Mouse (Mus musculus) MEL (cell line): ENCODE results near the gene Uba3. TPM values are rescaled to one million over a fixed set of nuclear protein-coding genes. Genes with fewer than 3 reads are reported as not detected.

ENCODE experiments used
- DNase-seq: peaks from one replicate; pipeline ENCODE4 v3.0.0; 2011; ENCODE audit warnings: low read depth, low spot score
- H3K27ac ChIP-seq: 2 replicates; pipeline ENCODE4 v1.5.1; 2012; ENCODE audit warnings: low read depth, mild to moderate bottlenecking, control low read depth, low read length, moderate library complexity; ENCODE audit not compliant: control insufficient read depth
- H3K27me3 ChIP-seq, 2 experiments: fragments of 150-350 bp in 1 of 2; sonication (generic) in 1 of 2; 2 replicates each; pipeline ENCODE4 v1.6.1; 2012; ENCODE audit warnings: low read length in 2 of 2, mild to moderate bottlenecking in 2 of 2, improper control_type of control experiment in 1 of 2, moderate library complexity in 1 of 2; ENCODE audit not compliant: insufficient read depth in 2 of 2, control insufficient read depth in 1 of 2
- H3K36me3 ChIP-seq, 2 experiments: 2 replicates each; pipeline ENCODE4 v1.6.1; 2012 to 2014; ENCODE audit warnings: low read length in 2 of 2, improper control_type of control experiment in 1 of 2, inconsistent platforms in 1 of 2, mild to moderate bottlenecking in 1 of 2; ENCODE audit not compliant: insufficient read depth in 2 of 2, control insufficient read depth in 1 of 2
- H3K4me1 ChIP-seq, 2 experiments: fragments of 150-350 bp in 1 of 2; sonication (generic) in 1 of 2; 2 replicates each; pipeline ENCODE4 v1.6.1; 2012; ENCODE audit warnings: low read length in 2 of 2, improper control_type of control experiment in 1 of 2, mild to moderate bottlenecking in 1 of 2; ENCODE audit not compliant: insufficient read depth in 2 of 2, control insufficient read depth in 1 of 2
- H3K4me3 ChIP-seq, 2 experiments: fragments of 150-350 bp in 1 of 2; sonication (generic) in 1 of 2; 2 replicates each; pipeline ENCODE4 v1.5.1; 2012; ENCODE audit warnings: low read depth in 2 of 2, low read length in 2 of 2, mild to moderate bottlenecking in 2 of 2, moderate library complexity in 2 of 2, control low read depth in 1 of 2, improper control_type of control experiment in 1 of 2; ENCODE audit not compliant: control insufficient read depth in 1 of 2, insufficient read depth in 1 of 2
- H3K79me2 ChIP-seq: 2 replicates; pipeline ENCODE4 v1.6.1; 2012; ENCODE audit warnings: mild to moderate bottlenecking, low read length, moderate library complexity; ENCODE audit not compliant: control insufficient read depth, poor library complexity, insufficient read depth
- H3K9ac ChIP-seq: 2 replicates; pipeline ENCODE4 v1.6.1; 2012; ENCODE audit warnings: low read depth, mild to moderate bottlenecking, control low read depth, low read length, moderate library complexity; ENCODE audit not compliant: control insufficient read depth, poor library complexity, severe bottlenecking
- H3K9me3 ChIP-seq: fragments of 150-350 bp; sonication (generic); replicated peaks from 2 replicates; pipeline ENCODE4 v1.6.1; 2012; ENCODE audit warnings: mild to moderate bottlenecking, low read length, improper control_type of control experiment, moderate library complexity; ENCODE audit not compliant: insufficient read depth
- CHD1 ChIP-seq: IDR thresholded peaks from 2 replicates; pipeline ENCODE4 v1.6.1; 2012; ENCODE audit warnings: low read depth, mild to moderate bottlenecking, inconsistent platforms, low read length, improper control_type of control experiment
- CTCF ChIP-seq, 3 experiments: IDR thresholded peaks in 2 of 3; conservative IDR thresholded peaks in 1 of 3; 2 replicates each; pipeline ENCODE4 v1.5.1; 2011 to 2012; ENCODE audit warnings: low read length in 3 of 3, low read depth in 2 of 3, mild to moderate bottlenecking in 2 of 3, improper control_type of control experiment in 1 of 3, inconsistent platforms in 1 of 3, mixed read lengths in 1 of 3, moderate library complexity in 1 of 3; ENCODE audit not compliant: control insufficient read depth in 1 of 3, insufficient read depth in 1 of 3, poor library complexity in 1 of 3, severe bottlenecking in 1 of 3
- ELF1 ChIP-seq: IDR thresholded peaks from 2 replicates; pipeline ENCODE4 v1.6.1; 2014; ENCODE audit warnings: low read depth, mild to moderate bottlenecking, inconsistent platforms, low read length, improper control_type of control experiment, moderate library complexity
- EP300 ChIP-seq, 2 experiments: IDR thresholded peaks; 2 replicates each; pipeline ENCODE4 v1.6.1; 2011; ENCODE audit warnings: improper control_type of control experiment in 2 of 2, low read length in 2 of 2, low read depth in 1 of 2, mild to moderate bottlenecking in 1 of 2
- ETS1 ChIP-seq: IDR thresholded peaks from 2 replicates; pipeline ENCODE4 v1.6.1; 2012; ENCODE audit warnings: low read depth, mild to moderate bottlenecking, inconsistent platforms, low read length, improper control_type of control experiment, moderate library complexity
- GATA1 ChIP-seq: IDR thresholded peaks from 2 replicates; pipeline ENCODE4 v1.6.1; 2011; ENCODE audit warnings: low read depth, low read length, improper control_type of control experiment
- JUND ChIP-seq: IDR thresholded peaks from 2 replicates; pipeline ENCODE4 v1.6.1; 2011; ENCODE audit warnings: low read depth, mild to moderate bottlenecking, improper control_type of control experiment, low read length
- MAFK ChIP-seq: IDR thresholded peaks from 2 replicates; pipeline ENCODE4 v1.6.1; 2011; ENCODE audit warnings: low read depth, mild to moderate bottlenecking, low read length, improper control_type of control experiment, borderline replicate concordance
- MAX ChIP-seq: IDR thresholded peaks from 2 replicates; pipeline ENCODE4 v1.6.1; 2011; ENCODE audit warnings: low read length, improper control_type of control experiment
- MAZ ChIP-seq: IDR thresholded peaks from 2 replicates; pipeline ENCODE4 v1.6.1; 2012; ENCODE audit warnings: low read depth, mild to moderate bottlenecking, inconsistent platforms, low read length, improper control_type of control experiment
- MEF2A ChIP-seq: IDR thresholded peaks from 2 replicates; pipeline ENCODE4 v1.6.1; 2014; ENCODE audit warnings: low read depth, mild to moderate bottlenecking, inconsistent platforms, low read length, improper control_type of control experiment; ENCODE audit not compliant: poor library complexity, insufficient replicate concordance, severe bottlenecking; ENCODE audit errors: extremely low read depth
- MXI1 ChIP-seq: IDR thresholded peaks from 2 replicates; pipeline ENCODE4 v1.6.1; 2011; ENCODE audit warnings: mild to moderate bottlenecking, low read depth, low read length, improper control_type of control experiment
- MYB ChIP-seq: IDR thresholded peaks from 2 replicates; pipeline ENCODE4 v1.6.1; 2011; ENCODE audit warnings: mild to moderate bottlenecking, low read depth, low read length, improper control_type of control experiment
- MYC ChIP-seq: IDR thresholded peaks from 2 replicates; pipeline ENCODE4 v1.6.1; 2011; ENCODE audit warnings: low read depth, mild to moderate bottlenecking, low read length, improper control_type of control experiment, moderate library complexity
- POLR2A ChIP-seq, 2 experiments: IDR thresholded peaks; 2 replicates each; pipeline ENCODE4 v1.6.1; 2011 to 2012; ENCODE audit warnings: low read length in 2 of 2, mild to moderate bottlenecking in 2 of 2, control low read depth in 1 of 2, improper control_type of control experiment in 1 of 2, low read depth in 1 of 2, moderate library complexity in 1 of 2; ENCODE audit not compliant: control insufficient read depth in 1 of 2, insufficient read depth in 1 of 2, poor library complexity in 1 of 2
- SIN3A ChIP-seq: IDR thresholded peaks from 2 replicates; pipeline ENCODE4 v1.6.1; 2012; ENCODE audit warnings: low read length, improper control_type of control experiment, inconsistent platforms
- TAL1 ChIP-seq: IDR thresholded peaks from 2 replicates; pipeline ENCODE4 v1.6.1; 2012; ENCODE audit warnings: mild to moderate bottlenecking, inconsistent platforms, low read length, moderate library complexity, mixed read lengths
- TBP ChIP-seq: IDR thresholded peaks from 2 replicates; pipeline ENCODE4 v1.8.0; 2011; ENCODE audit warnings: low read depth, low read length, improper control_type of control experiment
- TCF12 ChIP-seq: IDR thresholded peaks from 2 replicates; pipeline ENCODE4 v1.6.1; 2014; ENCODE audit warnings: low read depth, mild to moderate bottlenecking, inconsistent platforms, low read length, improper control_type of control experiment, moderate library complexity
- USF1 ChIP-seq: IDR thresholded peaks from 2 replicates; pipeline ENCODE4 v1.6.1; 2014; ENCODE audit warnings: low read depth, mild to moderate bottlenecking, inconsistent platforms, low read length, improper control_type of control experiment, moderate library complexity
- USF2 ChIP-seq, 2 experiments: IDR thresholded peaks; 2 replicates each; pipeline ENCODE4 v1.6.1; 2011 to 2012; ENCODE audit warnings: improper control_type of control experiment in 2 of 2, low read length in 2 of 2, borderline replicate concordance in 1 of 2, inconsistent platforms in 1 of 2, low read depth in 1 of 2, mild to moderate bottlenecking in 1 of 2; ENCODE audit not compliant: insufficient read depth in 1 of 2
- ZC3H11A ChIP-seq: IDR thresholded peaks from 2 replicates; pipeline ENCODE4 v1.6.1; 2012; ENCODE audit warnings: low read depth, mild to moderate bottlenecking, inconsistent platforms, low read length, improper control_type of control experiment
- ZMIZ1 ChIP-seq: IDR thresholded peaks from 2 replicates; pipeline ENCODE4 v1.6.1; 2012; ENCODE audit warnings: low read depth, mild to moderate bottlenecking, inconsistent platforms, low read length, improper control_type of control experiment, moderate library complexity
- polyA plus RNA-seq, 2 experiments: library from polyadenylated mRNA; stranded (reverse) in 1 of 2; unstranded in 1 of 2; fragments of >175 nt in 1 of 2; fragments of >200 nt in 1 of 2; gene quantifications; 2 replicates each; pipeline versions ENCODE4 v1.2.1 to v1.2.4; 2012; ENCODE audit warnings: low replicate concordance in 2 of 2, low read depth in 1 of 2; ENCODE audit not compliant: insufficient read length in 2 of 2, insufficient read depth in 1 of 2, missing spikeins in 1 of 2
- total RNA-seq: library from RNA; depleted of rRNA; stranded (reverse); fragments of 300-350 nt; gene quantifications from 2 replicates; pipeline ENCODE4 v1.2.3, GENCODE M21; 2012

Uba3 gene
- total and polyA plus RNA-seq, 3 experiments, result 37.1 to 38.1 TPM; not detected in 1

DNA sequence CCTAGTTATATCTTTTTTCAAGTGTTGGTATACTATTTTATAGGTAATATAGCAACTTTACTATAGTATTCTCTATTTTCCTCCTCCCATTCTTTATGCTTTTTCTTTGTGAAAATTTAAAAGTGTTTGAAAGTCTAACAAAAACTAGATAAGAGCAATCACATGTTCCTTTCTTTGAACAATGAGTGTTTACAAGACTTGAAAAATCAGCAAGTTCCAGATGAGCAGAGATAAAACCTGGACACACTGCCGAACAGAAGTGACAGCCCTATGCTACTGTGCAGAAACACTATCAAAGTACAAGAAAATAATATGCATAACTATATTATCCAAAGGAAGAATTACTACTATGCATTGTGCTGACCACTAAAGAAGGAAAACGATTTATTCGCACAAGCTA is 3.0 kb downstream of the Uba3 start:
- H3K79me2 ChIP-seq, result peaks cover 24% of the 10 kb centered on the region
- H3K27me3 ChIP-seq, result no peaks in the 10 kb centered on the region
- no peak overlapping the region for H3K4me3 ChIP-seq
- H3K4me1 ChIP-seq, result peaks cover 19 to 27% of the 10 kb centered on the region in 2 experiments
- TF ChIP-seq TBP (no peak), TCF12 (peak; percentile 29; the same call in 1 of the 2 replicates), ETS1 (peak; percentile 61), USF1 (peak; percentile 70), ELF1 (no peak), MXI1 (peak; percentile 71; the same call in 1 of the 2 replicates), GATA1 (peak; percentile 32; the same call in 1 of the 2 replicates), EP300 (IDR thresholded peaks at IDR 0.05; ENCODE audit: low read depth in 1 of 2, low read length in 2 of 2) (peak; percentile 11 to 33; a peak in 2 of 4 replicates), MAX (peak; percentile 42; the same call in 1 of the 2 replicates), TAL1 (no peak), POLR2A (IDR thresholded peaks at IDR 0.05; ENCODE audit: control insufficient read depth in 1 of 2, insufficient read depth in 1 of 2, low read depth in 1 of 2, low read length in 2 of 2, poor library complexity in 1 of 2) (no peak), SIN3A (peak; percentile 75)
- no peak overlapping the region for H3K9ac ChIP-seq
- no peak for DNase-seq
- H3K27ac ChIP-seq, result no peak overlapping the region; the same call in 1 of the 2 replicates
- H3K36me3 ChIP-seq, result peaks cover 26 to 27% of the 10 kb centered on the region in 2 experiments
- no peaks in the 10 kb centered on the region for H3K9me3 ChIP-seq

DNA sequence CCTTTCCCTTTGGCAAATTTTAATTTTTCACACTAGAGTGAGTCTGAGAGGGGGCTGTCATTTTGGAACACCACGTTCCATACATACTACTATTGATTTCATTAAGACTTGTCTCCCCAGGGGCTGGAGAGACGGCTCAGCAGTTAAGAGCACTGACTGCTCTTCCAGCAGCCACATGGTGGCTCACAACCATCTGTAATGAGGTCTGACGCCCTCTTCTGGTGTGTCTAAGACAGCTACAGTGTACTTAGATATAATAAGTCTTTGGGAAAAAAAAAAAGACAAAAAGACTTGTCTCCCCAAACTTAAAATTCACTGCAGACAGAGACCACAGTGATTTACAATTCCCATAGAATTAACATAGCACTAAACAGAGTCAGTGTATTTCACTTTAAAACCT is 5.0 kb downstream of the Uba3 start:
- Histone ChIP-seq H3K4me1 (peaks cover 12 to 17% of the 10 kb centered on the region in 2 experiments), H3K9ac (no peak overlapping the region), H3K27me3 (no peaks in the 10 kb centered on the region), H3K4me3 (no peak overlapping the region), H3K27ac (no peak overlapping the region), H3K79me2 (peaks cover 24% of the 10 kb centered on the region), H3K36me3 (peaks cover 19 to 41% of the 10 kb centered on the region in 2 experiments), H3K9me3 (no peaks in the 10 kb centered on the region)
- no peak for DNase-seq
- TF ChIP-seq CTCF (IDR thresholded peaks at IDR 0.05 in 2 of 3, conservative IDR thresholded peaks at IDR 0.05 in 1 of 3; ENCODE audit: control insufficient read depth in 1 of 3, insufficient read depth in 1 of 3, low read depth in 2 of 3, low read length in 3 of 3, poor library complexity in 1 of 3, severe bottlenecking in 1 of 3) (peak in 1 of 3 experiments; percentile 31; a peak in 1 of 6 replicates), GATA1 (no peak)

DNA sequence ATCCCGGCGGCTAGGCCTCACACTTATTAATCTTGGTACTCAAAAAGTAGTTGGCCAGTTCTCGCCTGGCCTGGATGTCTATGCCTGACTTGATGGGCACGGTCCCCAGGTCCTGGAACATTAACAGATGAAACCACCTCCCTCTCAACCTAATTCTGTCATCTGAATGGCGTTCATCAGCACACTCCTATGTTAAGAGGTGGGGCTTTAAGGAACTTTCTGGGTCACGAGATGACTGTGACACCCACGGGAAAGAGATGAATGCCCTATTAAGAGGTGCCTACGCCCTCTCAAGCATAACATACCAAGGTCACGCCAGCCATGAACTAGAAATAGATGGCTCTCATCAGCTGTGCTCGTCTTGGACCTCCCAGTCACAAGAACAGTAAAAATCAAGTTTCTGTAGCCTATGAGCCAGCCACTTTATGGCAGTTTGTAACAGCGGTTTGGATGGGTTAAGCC is 26.0 kb downstream of the Uba3 start:
- H3K27me3 ChIP-seq, result no peaks in the 10 kb centered on the region
- H3K4me1 ChIP-seq, result peaks cover 7 to 22% of the 10 kb centered on the region in 2 experiments
- peak; percentile 87 for DNase-seq
- H3K27ac ChIP-seq, result peak overlapping the region; percentile 92
- peak overlapping the region; percentile 87 for H3K9ac ChIP-seq
- peak overlapping the region; percentile 69 to 70 for H3K4me3 ChIP-seq
- peaks cover 7 to 30% of the 10 kb centered on the region in 2 experiments for H3K36me3 ChIP-seq
- no peaks in the 10 kb centered on the region for H3K9me3 ChIP-seq
- H3K79me2 ChIP-seq, result peaks cover 26% of the 10 kb centered on the region
- TF ChIP-seq TBP (no peak), ELF1 (no peak), TAL1 (no peak), MAZ (no peak), MEF2A (no peak), MAX (no peak), ZMIZ1 (no peak; the same call in 1 of the 2 replicates), JUND (no peak), ZC3H11A (no peak), POLR2A (IDR thresholded peaks at IDR 0.05; ENCODE audit: control insufficient read depth in 1 of 2, insufficient read depth in 1 of 2, low read depth in 1 of 2, low read length in 2 of 2, poor library complexity in 1 of 2) (peak in 1 of 2 experiments; percentile 11; a peak in 1 of 4 replicates), USF2 (IDR thresholded peaks at IDR 0.05; ENCODE audit: borderline replicate concordance in 1 of 2, insufficient read depth in 1 of 2, low read depth in 1 of 2, low read length in 2 of 2) (no peak), CHD1 (peak; percentile 83; the same call in 1 of the 2 replicates), MAFK (no peak), MYB (no peak), MYC (no peak), CTCF (IDR thresholded peaks at IDR 0.05 in 2 of 3, conservative IDR thresholded peaks at IDR 0.05 in 1 of 3; ENCODE audit: control insufficient read depth in 1 of 3, insufficient read depth in 1 of 3, low read depth in 2 of 3, low read length in 3 of 3, poor library complexity in 1 of 3, severe bottlenecking in 1 of 3) (no peak), USF1 (peak; percentile 68), ETS1 (no peak)
